Mouse (Mus musculus): ENCODE results near the gene Tspoap1.

Tspoap1 gene

GRCm38 (mm10) chr11:87745632-87746555 is 14.4 kb upstream of the Tspoap1 start:
- no peak for DNase-seq

- no peak for DNase-seq
Observed at GRCm38 (mm10) chr11:87747312-87747711, 13.0 kb upstream of the Tspoap1 start.

- DNase-seq: no peak
Observed at GRCm38 (mm10) chr11:87747716-87748115, 12.6 kb upstream of the Tspoap1 start.

- DNase-seq: no peak
Observed at GRCm38 (mm10) chr11:87748132-87749119, 11.9 kb upstream of the Tspoap1 start.

- DNase-seq: peak; percentile 53
Observed at GRCm38 (mm10) chr11:87749192-87750042, 10.9 kb upstream of the Tspoap1 start.

GRCm38 (mm10) chr11:87750043-87750421 is 10.3 kb upstream of the Tspoap1 start:
- no peak for DNase-seq

- no peak for DNase-seq
Observed at GRCm38 (mm10) chr11:87750521-87750920, 9.8 kb upstream of the Tspoap1 start.

GRCm38 (mm10) chr11:87751031-87751430 is 9.3 kb upstream of the Tspoap1 start:
- DNase-seq: no peak

- DNase-seq: no peak
Observed at GRCm38 (mm10) chr11:87751491-87751966, 8.8 kb upstream of the Tspoap1 start.

- DNase-seq: no peak
Observed at GRCm38 (mm10) chr11:87752307-87752706, 8.0 kb upstream of the Tspoap1 start.

- DNase-seq: no peak
Observed at GRCm38 (mm10) chr11:87753255-87753654, 7.1 kb upstream of the Tspoap1 start.

- no peak for DNase-seq
Observed at GRCm38 (mm10) chr11:87753891-87754501, 6.3 kb upstream of the Tspoap1 start.

GRCm38 (mm10) chr11:87754603-87755002 is 5.7 kb upstream of the Tspoap1 start:
- no peak for DNase-seq

- DNase-seq: peak; percentile 52
Observed at GRCm38 (mm10) chr11:87755360-87756017, 4.9 kb upstream of the Tspoap1 start.

- DNase-seq: peak; percentile 31
Observed at GRCm38 (mm10) chr11:87756251-87756820, 4.0 kb upstream of the Tspoap1 start.

- no peak for DNase-seq
Observed at GRCm38 (mm10) chr11:87757001-87757954, 3.1 kb upstream of the Tspoap1 start.

- no peak for DNase-seq
Observed at GRCm38 (mm10) chr11:87758161-87758911, 2.0 kb upstream of the Tspoap1 start.

GRCm38 (mm10) chr11:87758957-87759608 is 1.3 kb upstream of the Tspoap1 start:
- no peak for DNase-seq
